Mouse (Mus musculus) megakaryocyte, embryonic 14.5 days (primary cell): ENCODE results near the gene Duox1.

Experiments used
- FLI1 ChIP-seq: IDR thresholded peaks from 2 replicates; pipeline ENCODE4 v1.6.1; 2012; ENCODE audit warnings: low read length, inconsistent platforms, mixed read lengths
- GATA1 ChIP-seq: IDR thresholded peaks from 3 replicates; pipeline ENCODE4 v1.6.1; 2012; ENCODE audit warnings: mixed read lengths, low read length, inconsistent platforms, borderline replicate concordance

DNA sequence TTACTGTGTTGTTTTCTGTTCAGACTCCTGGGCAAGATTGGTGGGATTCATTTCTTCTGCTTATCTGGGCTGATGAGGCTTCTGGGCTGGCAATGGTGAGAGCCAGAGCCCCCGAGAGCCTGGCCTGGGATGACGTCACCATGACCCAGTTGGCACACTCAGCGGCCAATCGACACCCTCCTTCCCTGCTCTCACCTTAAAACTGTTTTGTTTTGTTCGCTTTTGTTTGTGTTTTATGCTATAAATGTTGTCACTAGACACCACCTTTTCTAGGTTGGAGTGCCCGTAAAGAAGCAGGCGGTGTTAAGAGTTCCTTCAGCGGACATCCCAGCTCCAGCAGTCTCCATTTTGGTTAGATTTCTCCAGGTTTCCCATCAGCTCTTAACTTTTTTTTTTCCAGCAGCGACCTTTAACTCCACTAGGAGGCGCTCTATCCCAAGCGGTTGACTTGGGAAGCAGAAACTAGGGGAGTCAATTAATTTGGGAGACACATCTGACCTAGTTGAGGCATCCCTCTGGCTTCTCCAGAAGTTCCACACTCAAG lies 65.4 kb downstream of the Duox1 start:
- no peak for TF ChIP-seq GATA1
- TF ChIP-seq FLI1 = no peak
